Mouse (Mus musculus): ENCODE data around the gene Sowahd.

Sowahd gene

DNA sequence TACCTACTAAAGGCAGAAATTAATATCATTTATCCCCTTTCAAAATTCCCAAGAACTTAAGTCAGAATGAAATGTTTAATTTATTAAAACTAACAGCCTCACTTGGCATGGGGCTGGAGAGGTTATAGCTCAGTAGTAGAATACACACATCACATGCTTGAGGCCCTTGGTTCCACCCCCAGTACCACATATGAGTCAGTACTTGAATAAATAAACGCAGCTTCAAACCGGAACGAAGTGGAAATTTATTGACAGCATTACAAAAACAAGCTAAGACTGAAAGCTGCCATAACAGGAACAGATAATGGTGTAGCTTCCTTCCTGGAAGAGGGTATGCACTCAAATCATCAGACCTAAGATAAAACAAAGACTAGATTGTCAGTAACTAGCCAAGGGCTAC lies 42.8 kb downstream of the Sowahd start:
- no peak for DNase-seq (ENCODE audit: low spot score in 2 of 2)

GRCm38 (mm10) chrX:37095106-37095768 lies 46.6 kb downstream of the Sowahd start:
- no peak for DNase-seq (ENCODE audit: low spot score in 2 of 2)

GRCm38 (mm10) chrX:37098681-37099080 lies 50.0 kb downstream of the Sowahd start:
- no peak for DNase-seq (ENCODE audit: low spot score in 2 of 2)
